In the genomic region with DNA sequence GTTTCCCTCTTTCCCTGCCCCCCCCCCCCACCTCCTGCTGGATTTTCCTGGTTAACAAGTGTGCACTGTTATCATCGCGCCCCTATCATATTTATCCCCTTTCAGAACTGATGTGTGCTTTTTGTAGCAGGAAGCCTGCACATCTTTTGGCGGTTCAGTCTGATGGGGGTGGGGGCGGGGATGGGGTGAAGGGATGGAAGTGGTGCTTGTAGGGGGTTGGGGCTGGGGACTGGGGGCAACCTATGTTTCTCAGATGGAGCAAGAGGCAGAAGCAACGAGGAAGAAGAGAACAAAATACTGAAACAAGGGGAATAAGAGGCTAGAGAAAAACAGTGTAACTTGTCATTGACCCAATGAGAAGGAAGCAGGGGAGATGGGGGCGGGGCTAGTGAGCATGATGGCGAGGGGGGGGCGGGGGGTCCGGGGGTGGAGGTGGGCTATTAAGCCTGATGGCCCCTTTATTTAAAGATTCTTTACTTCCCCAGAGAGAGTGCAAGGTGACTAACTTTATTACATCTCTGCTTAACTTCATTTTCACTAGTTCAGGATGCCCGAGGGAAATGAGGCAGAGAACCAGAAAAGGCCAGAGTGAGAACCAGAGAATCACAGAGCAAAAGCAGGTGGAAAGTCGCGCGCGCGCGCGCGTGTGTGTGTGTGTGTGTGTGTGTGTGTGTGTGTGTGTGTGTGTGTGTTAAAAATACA, we compare ENCODE assay signal across 9 mouse cellular contexts. TPM values are rescaled to one million over a fixed set of nuclear protein-coding genes. Genes with fewer than 3 reads are reported as not detected.
DNase-seq lines count a peak whose midpoint lies in the region; ATAC-seq lines count a peak whose summit lies in the region.
"Had no signal": no experiment of that assay in that cellular context is flagged by ENCODE, and none has a peak within 500 bp of the region (broad histone marks: within the 10 kb centered on the region; RNA-seq: fewer than 3 reads in every experiment).

No protein-coding gene starts in this region.

- peak overlapping the region; percentile 84 for H3K27ac ChIP-seq in kidney, embryonic 16.5 days (ENCODE audit: low read length)
- peak overlapping the region; percentile 78 for H3K27ac ChIP-seq in forebrain, embryonic 15.5 days (replicated peaks)
- H3K27ac ChIP-seq in limb, embryonic 12.5 days, result peak overlapping the region; percentile 95
- H3K27ac ChIP-seq in neural tube, embryonic 15.5 days (replicated peaks), result peak overlapping the region; percentile 64
- H3K27ac ChIP-seq: layer of hippocampus, adult 2 months had no signal

- H3K36me3 ChIP-seq in kidney, embryonic 16.5 days (ENCODE audit: insufficient read depth, low read length), result no peaks in the 10 kb centered on the region
- H3K36me3 ChIP-seq in forebrain, embryonic 15.5 days, result no peaks in the 10 kb centered on the region
- no peaks in the 10 kb centered on the region for H3K36me3 ChIP-seq in limb, embryonic 12.5 days
- no peaks in the 10 kb centered on the region for H3K36me3 ChIP-seq in neural tube, embryonic 15.5 days

- no peaks in the 10 kb centered on the region for H3K9me3 ChIP-seq in kidney, embryonic 16.5 days (ENCODE audit: low read length)
- no peaks in the 10 kb centered on the region for H3K9me3 ChIP-seq in forebrain, embryonic 15.5 days
- H3K9me3 ChIP-seq in limb, embryonic 12.5 days, result peaks cover under 1% of the 10 kb centered on the region; the same call in 1 of the 2 replicates
- H3K9me3 ChIP-seq in neural tube, embryonic 15.5 days (replicated peaks), result no peaks in the 10 kb centered on the region

- H3K9ac ChIP-seq in kidney, embryonic 16.5 days (replicated peaks; ENCODE audit: low read length), result peak overlapping the region; percentile 17
- H3K9ac ChIP-seq in forebrain, embryonic 15.5 days (replicated peaks), result peak overlapping the region; percentile 32; the same call in 1 of the 2 replicates
- H3K9ac ChIP-seq in limb, embryonic 12.5 days (replicated peaks), result peak overlapping the region; percentile 19
- peak overlapping the region; percentile 10; the same call in 1 of the 2 replicates for H3K9ac ChIP-seq in neural tube, embryonic 15.5 days (replicated peaks)

- H3K4me3 ChIP-seq in kidney, embryonic 16.5 days (ENCODE audit: low read length), result peak overlapping the region; percentile 15
- H3K4me3 ChIP-seq in forebrain, embryonic 15.5 days, result peak overlapping the region; percentile 25
- H3K4me3 ChIP-seq in limb, embryonic 12.5 days (replicated peaks), result peak overlapping the region; percentile 13; the same call in 1 of the 2 replicates
- peak overlapping the region; percentile 16 for H3K4me3 ChIP-seq in neural tube, embryonic 15.5 days (replicated peaks)
- H3K4me3 ChIP-seq: layer of hippocampus, adult 2 months had no signal

- H3K4me2 ChIP-seq in kidney, embryonic 16.5 days (replicated peaks; ENCODE audit: low read depth, low read length), result peak overlapping the region; percentile 43
- H3K4me2 ChIP-seq in forebrain, embryonic 15.5 days (replicated peaks), result peak overlapping the region; percentile 42
- H3K4me2 ChIP-seq in limb, embryonic 12.5 days, result peak overlapping the region; percentile 51
- H3K4me2 ChIP-seq in neural tube, embryonic 15.5 days, result peak overlapping the region; percentile 53

- peaks cover 41% of the 10 kb centered on the region for H3K4me1 ChIP-seq in kidney, embryonic 16.5 days (ENCODE audit: insufficient read depth, low read length)
- peaks cover 45% of the 10 kb centered on the region for H3K4me1 ChIP-seq in forebrain, embryonic 15.5 days
- peaks cover 66% of the 10 kb centered on the region for H3K4me1 ChIP-seq in limb, embryonic 12.5 days (replicated peaks)
- H3K4me1 ChIP-seq in neural tube, embryonic 15.5 days, result peaks cover 36% of the 10 kb centered on the region

- 4% methylated on average over 18 of the region's 18 CpGs for WGBS in kidney, embryonic 16.5 days
- 1% methylated on average over 17 of the region's 18 CpGs for WGBS in forebrain, embryonic 15.5 days
- WGBS in limb, embryonic 12.5 days, result 3% methylated on average over 18 of the region's 18 CpGs
- 2% methylated on average over 18 of the region's 18 CpGs for WGBS in neural tube, embryonic 15.5 days

- no peaks in the 10 kb centered on the region for H3K27me3 ChIP-seq in kidney, embryonic 16.5 days (ENCODE audit: insufficient read depth, low read length)
- H3K27me3 ChIP-seq in forebrain, embryonic 15.5 days, result no peaks in the 10 kb centered on the region
- no peaks in the 10 kb centered on the region for H3K27me3 ChIP-seq in limb, embryonic 12.5 days
- no peaks in the 10 kb centered on the region for H3K27me3 ChIP-seq in neural tube, embryonic 15.5 days (replicated peaks)

- ATAC-seq in kidney, embryonic 16.5 days (ENCODE audit: low FRiP score, low TSS enrichment), result peak; percentile 30; the same call in 1 of the 2 replicates
- ATAC-seq in forebrain, embryonic 15.5 days (replicated peaks), result no peak; the same call in 1 of the 2 replicates
- ATAC-seq in limb, embryonic 12.5 days (ENCODE audit: insufficient number of reproducible peaks, insufficient read depth, low FRiP score, low TSS enrichment, low read depth), result peak; percentile 72
- peak; percentile 46 for ATAC-seq in neural tube, embryonic 15.5 days (ENCODE audit: low FRiP score)

- no peak for DNase-seq in kidney, adult 18-20 months
- DNase-seq in MN1 (ENCODE audit: low spot score), result no peak
- no peak for DNase-seq in thymus, postnatal 0 days (ENCODE audit: low spot score)
- DNase-seq in layer of hippocampus, adult 9-10 months (ENCODE audit: low spot score), result no peak

RNA-seq across cellular contexts. Expression of gene Nepro, which starts 36.2 kb away (rescaled TPM):
- 8.6 and 9.5 TPM in 2 replicates for polyA plus RNA-seq in kidney, embryonic 16.5 days (2015; fragmentation: Nextera tagmentation; extraction: Ambion mirVana)
- 4.5 and 4.9 TPM in 2 replicates for polyA plus RNA-seq in forebrain, embryonic 15.5 days (2015; fragmentation: Nextera tagmentation; extraction: Ambion mirVana)
- polyA plus RNA-seq in limb, embryonic 12.5 days (2016; fragmentation: Nextera tagmentation; extraction: Ambion mirVana), result 11.7 and 12.8 TPM in 2 replicates
- 3.4 and 4.5 TPM in 2 replicates for polyA plus RNA-seq in neural tube, embryonic 15.5 days (2015; fragmentation: Nextera tagmentation; extraction: Ambion mirVana)
- polyA plus RNA-seq in thymus, postnatal 0 days (2015; fragmentation: Nextera tagmentation; extraction: Ambion mirVana), result 4.8 and 5.8 TPM in 2 replicates

RNA-seq across cellular contexts. Expression of gene Gtpbp8, which starts 58.3 kb away (rescaled TPM):
- polyA plus RNA-seq in kidney, embryonic 16.5 days (2015; fragmentation: Nextera tagmentation; extraction: Ambion mirVana), result 28.9 and 29.1 TPM in 2 replicates
- 33.5 and 38.1 TPM in 2 replicates for polyA plus RNA-seq in forebrain, embryonic 15.5 days (2015; fragmentation: Nextera tagmentation; extraction: Ambion mirVana)
- 29.0 and 30.2 TPM in 2 replicates for polyA plus RNA-seq in limb, embryonic 12.5 days (2016; fragmentation: Nextera tagmentation; extraction: Ambion mirVana)
- 35.3 and 36.1 TPM in 2 replicates for polyA plus RNA-seq in neural tube, embryonic 15.5 days (2015; fragmentation: Nextera tagmentation; extraction: Ambion mirVana)
- polyA plus RNA-seq in thymus, postnatal 0 days (2015; fragmentation: Nextera tagmentation; extraction: Ambion mirVana), result 26.8 and 28.0 TPM in 2 replicates
